Mouse (Mus musculus) brain, embryonic 14.5 days (tissue): Measurements from ENCODE around the gene Gm13691.
A peak's percentile ranks its signal among the peaks of the same experiment; 100 is the strongest.

ENCODE experiments used
- CTCF ChIP-seq: fragments of 200-500 bp; IDR thresholded peaks from 2 replicates; pipeline ENCODE4 v1.5.1; 2012; ENCODE audit warnings: inconsistent platforms, mild to moderate bottlenecking, moderate library complexity, borderline replicate concordance; ENCODE audit not compliant: insufficient read depth, insufficient read length; ENCODE audit errors: extremely low read depth
- POLR2A ChIP-seq: fragments of 200-500 bp; IDR thresholded peaks from 2 replicates; pipeline ENCODE4 v1.6.1; 2012; ENCODE audit warnings: mild to moderate bottlenecking, inconsistent platforms, borderline replicate concordance; ENCODE audit not compliant: poor library complexity, insufficient read depth, insufficient read length, severe bottlenecking; ENCODE audit errors: extremely low read depth

DNA sequence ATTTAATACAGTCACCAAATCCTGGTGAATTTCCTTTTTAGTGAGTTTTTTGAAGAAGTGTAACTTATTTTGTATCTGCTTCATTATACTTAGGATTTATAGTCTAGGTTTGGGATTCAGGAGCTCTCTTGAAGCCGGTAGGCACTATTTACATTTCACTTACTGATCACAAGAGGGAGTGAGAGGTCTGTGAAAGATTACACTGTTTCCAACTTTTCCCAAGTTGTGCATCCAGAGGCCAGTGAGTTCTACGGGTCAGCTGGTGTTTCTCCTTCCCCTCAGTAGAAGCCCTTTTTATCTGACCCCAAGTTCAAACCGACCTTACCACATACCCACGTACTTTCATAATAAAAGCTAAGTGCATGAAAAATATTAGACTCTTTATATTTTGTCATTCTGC is 47.0 kb downstream of the Gm13691 start:
- TF ChIP-seq CTCF (peak; percentile 22; the same call in 1 of the 2 replicates), POLR2A (no peak)
